Mouse (Mus musculus) kidney, embryonic 16.5 days (tissue): Measurements from ENCODE around the gene Tmppe. TPM values are rescaled to one million over a fixed set of nuclear protein-coding genes. Genes with fewer than 3 reads are reported as not detected.
A peak's percentile ranks its signal among the peaks of the same experiment; 100 is the strongest.

Experiments used
- ATAC-seq: fragments of 200-750 bp; cut with Nextera tagmentation; 2 replicates; pipeline ENCODE4 v1.8.0; 2017; ENCODE audit warnings: moderate TSS enrichment; ENCODE audit not compliant: low FRiP score, low TSS enrichment
- H3K27ac ChIP-seq: fragments of 300-500 bp; sonication (generic); 2 replicates; pipeline ENCODE4 v1.5.1; 2014; ENCODE audit warnings: low read length
- H3K27me3 ChIP-seq: fragments of 300-500 bp; sonication (generic); 2 replicates; pipeline ENCODE4 v1.6.1; 2014; ENCODE audit warnings: low read length, control low read depth, mixed read lengths; ENCODE audit not compliant: insufficient read depth
- H3K36me3 ChIP-seq: fragments of 300-500 bp; sonication (generic); 2 replicates; pipeline ENCODE4 v1.6.1; 2014; ENCODE audit warnings: low read length, control low read depth, mixed read lengths; ENCODE audit not compliant: insufficient read depth
- H3K4me1 ChIP-seq: fragments of 300-500 bp; sonication (generic); 2 replicates; pipeline ENCODE4 v1.6.1; 2014; ENCODE audit warnings: low read length, control low read depth, mixed read lengths; ENCODE audit not compliant: insufficient read depth
- H3K4me2 ChIP-seq: fragments of 300-500 bp; sonication (generic); replicated peaks from 2 replicates; pipeline ENCODE4 v1.6.1; 2014; ENCODE audit warnings: low read depth, low read length
- H3K4me3 ChIP-seq: fragments of 300-500 bp; sonication (generic); 2 replicates; pipeline ENCODE4 v1.5.1; 2014; ENCODE audit warnings: mild to moderate bottlenecking, low read length
- H3K9ac ChIP-seq: fragments of 300-500 bp; sonication (generic); replicated peaks from 2 replicates; pipeline ENCODE4 v1.6.1; 2014; ENCODE audit warnings: low read length
- H3K9me3 ChIP-seq: fragments of 300-500 bp; sonication (generic); 2 replicates; pipeline ENCODE4 v1.6.1; 2016; ENCODE audit warnings: low read length, control low read depth
- WGBS: fragments of 180-500 bp; shearing (Covaris S2); extraction: QIAGEN DNeasy Blood & Tissue Kit; methylation state at CpG from one replicate; pipeline ENCODE4 v1.1.7; 2014; 5-methylcytosine and 5-hydroxymethylcytosine counted together
- polyA plus RNA-seq: library from polyadenylated mRNA; unstranded; fragments of >200 nt; fragmentation: Nextera tagmentation; extraction: Ambion mirVana; gene quantifications from 2 replicates; pipeline ENCODE4 v1.2.1, GENCODE M21; 2015

Gene Tmppe
- polyA plus RNA-seq, 1 experiment from 2014 or later: 15.3 TPM

DNA sequence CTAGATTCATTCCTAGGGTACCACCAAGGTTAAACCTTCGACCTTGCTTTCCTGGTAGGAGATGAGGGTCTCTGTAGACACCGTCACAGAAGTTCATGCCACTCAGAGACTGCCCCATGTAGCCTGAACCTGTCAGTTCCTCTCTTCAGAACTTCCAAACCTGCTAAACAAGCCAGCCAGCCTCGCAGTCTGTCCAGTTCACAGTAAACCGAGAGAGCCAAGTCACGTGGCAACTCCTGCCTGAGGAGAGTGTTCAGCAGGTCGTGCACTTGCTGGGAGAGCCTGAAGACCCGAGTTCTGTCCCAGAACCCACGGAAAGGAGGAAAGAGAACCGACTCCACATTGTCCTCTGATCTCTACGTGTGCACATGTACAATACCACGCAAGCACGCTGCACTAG is 13.0 kb downstream of the Tmppe start:
- Histone ChIP-seq H3K4me1 (peaks cover 7% of the 10 kb centered on the region; the same call in 1 of the 2 replicates), H3K4me2 (no peak overlapping the region), H3K36me3 (peaks cover 28% of the 10 kb centered on the region), H3K4me3 (no peak overlapping the region), H3K27ac (no peak overlapping the region), H3K9ac (no peak overlapping the region), H3K27me3 (no peaks in the 10 kb centered on the region), H3K9me3 (no peaks in the 10 kb centered on the region)
- ATAC-seq: no peak
- WGBS: 86% methylated on average over 12 of the region's 12 CpGs

DNA sequence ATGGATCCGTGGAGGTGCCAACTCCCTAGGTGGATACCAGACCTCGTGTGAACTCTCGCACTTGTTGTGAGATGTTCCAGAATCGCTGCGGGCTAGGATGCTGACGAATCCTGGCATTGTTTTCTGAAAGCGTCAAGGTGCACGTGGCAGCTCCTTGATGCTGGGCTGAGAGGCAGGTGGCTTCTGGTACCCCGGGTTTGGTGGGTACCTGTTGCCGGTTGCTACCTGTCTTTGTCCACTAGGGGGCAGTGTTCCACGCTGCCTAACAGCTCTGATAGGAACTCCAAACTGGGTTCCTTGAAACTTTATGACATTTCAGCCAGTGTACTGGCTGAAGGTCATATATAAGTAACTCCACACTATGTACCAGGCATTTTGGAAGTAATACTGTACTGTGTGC is 14.8 kb downstream of the Tmppe start:
- Histone ChIP-seq H3K4me2 (no peak overlapping the region), H3K9me3 (no peaks in the 10 kb centered on the region), H3K4me1 (no peaks in the 10 kb centered on the region), H3K9ac (no peak overlapping the region), H3K27me3 (no peaks in the 10 kb centered on the region), H3K27ac (no peak overlapping the region), H3K4me3 (no peak overlapping the region), H3K36me3 (peaks cover 13% of the 10 kb centered on the region)
- ATAC-seq: no peak
- WGBS: 23% methylated on average over 11 of the region's 11 CpGs

DNA sequence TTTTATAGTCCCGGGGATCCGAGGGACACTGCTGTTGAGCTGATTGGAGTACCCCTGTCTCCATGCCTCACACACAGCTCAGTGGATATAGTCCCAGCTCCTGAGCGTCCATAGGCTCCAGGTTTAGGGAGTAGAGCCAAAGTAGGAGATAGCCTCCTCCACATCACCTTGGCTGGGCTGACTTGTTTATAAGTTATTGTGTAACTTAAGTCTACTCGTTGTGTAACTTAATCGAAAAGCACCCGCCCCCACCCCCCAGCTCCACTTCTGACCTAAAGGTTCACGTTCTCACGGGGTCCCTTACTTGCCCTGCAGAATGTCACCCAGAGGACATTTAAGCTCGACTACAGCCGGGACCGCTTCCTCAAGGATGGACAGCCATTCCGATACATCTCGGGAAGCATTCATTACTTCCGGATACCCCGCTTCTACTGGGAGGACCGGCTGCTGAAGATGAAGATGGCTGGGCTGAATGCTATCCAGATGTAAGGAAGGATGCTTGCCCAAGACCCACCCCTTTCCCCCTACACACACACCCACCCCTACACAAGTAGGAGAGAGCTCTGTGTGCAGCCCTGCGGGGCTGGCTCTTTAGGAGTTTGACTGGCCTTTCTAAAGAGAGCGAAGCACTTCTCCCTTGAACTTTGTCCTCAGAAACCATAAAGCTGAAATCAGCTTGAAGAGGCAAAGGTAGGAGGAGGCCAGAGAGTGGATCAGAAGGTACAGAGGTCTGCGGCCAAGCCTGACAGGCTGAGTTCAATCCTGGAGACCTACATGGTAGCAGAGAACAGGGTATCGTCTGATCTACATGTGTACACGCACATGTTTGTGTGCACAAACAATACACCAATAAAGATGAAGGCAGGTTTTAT is 16.0 kb downstream of the Tmppe start:
- 68% methylated on average over 21 of the region's 21 CpGs for WGBS
- no peak overlapping the region for H3K9ac ChIP-seq
- no peaks in the 10 kb centered on the region for H3K4me1 ChIP-seq
- no peaks in the 10 kb centered on the region for H3K27me3 ChIP-seq
- peak; percentile 76; the same call in 1 of the 2 replicates for ATAC-seq
- H3K4me3 ChIP-seq: no peak overlapping the region
- H3K36me3 ChIP-seq: peaks cover 3% of the 10 kb centered on the region
- peak overlapping the region; percentile 67 for H3K27ac ChIP-seq
- H3K4me2 ChIP-seq: no peak overlapping the region
- no peaks in the 10 kb centered on the region for H3K9me3 ChIP-seq

DNA sequence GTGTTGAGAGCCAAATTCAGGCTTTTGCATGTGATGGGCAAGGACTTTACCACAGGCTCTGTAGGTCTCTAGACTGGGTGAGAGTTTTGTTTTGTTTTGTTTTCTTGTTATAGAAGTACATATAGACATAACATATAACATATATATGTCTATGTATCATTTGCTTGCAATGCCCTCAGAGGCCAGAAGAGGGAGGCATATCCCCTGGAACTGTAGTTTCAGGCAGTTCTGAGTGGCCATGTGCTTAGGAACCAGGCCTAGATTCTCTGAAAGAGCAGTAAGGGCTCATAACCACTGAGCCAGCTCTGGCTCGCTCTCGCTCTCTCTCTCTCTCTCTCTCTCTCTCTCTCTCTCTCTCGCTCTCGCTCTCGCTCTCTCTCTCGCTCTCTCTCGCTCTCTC is 17.3 kb downstream of the Tmppe start:
- WGBS: 91% methylated on average over 5 of the region's 7 CpGs
- no peak for ATAC-seq
- no peak overlapping the region for H3K4me2 ChIP-seq

DNA sequence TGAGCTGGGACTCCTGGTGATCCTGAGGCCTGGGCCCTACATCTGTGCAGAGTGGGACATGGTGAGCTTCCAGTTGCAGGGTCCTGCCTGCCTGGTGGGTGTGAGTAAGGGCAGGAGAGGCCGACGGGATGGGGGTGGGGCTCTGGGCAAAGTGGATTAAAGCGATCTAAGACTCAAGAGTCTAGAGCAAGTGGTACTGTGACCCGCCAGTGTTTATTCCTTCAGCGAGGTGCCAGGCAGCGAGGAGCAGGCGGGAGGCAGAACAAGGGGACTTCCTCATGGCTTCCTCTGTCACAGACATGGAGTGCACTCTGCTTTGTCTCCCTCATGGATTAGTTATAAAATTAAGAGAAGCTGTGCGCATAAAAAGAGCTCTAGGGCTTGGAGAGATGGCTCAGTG is 19.5 kb downstream of the Tmppe start:
- Histone ChIP-seq H3K27me3 (no peaks in the 10 kb centered on the region), H3K9me3 (peaks cover 3% of the 10 kb centered on the region), H3K27ac (no peak overlapping the region), H3K4me3 (no peak overlapping the region), H3K9ac (no peak overlapping the region), H3K4me1 (no peaks in the 10 kb centered on the region), H3K4me2 (no peak overlapping the region), H3K36me3 (peaks cover 12% of the 10 kb centered on the region)
- WGBS: 85% methylated on average over 8 of the region's 8 CpGs
- no peak for ATAC-seq

More for the DNA sequence above, 17.3 kb downstream of the Tmppe start:
- H3K4me3 ChIP-seq: no peak overlapping the region
- no peak overlapping the region for H3K27ac ChIP-seq
- no peak overlapping the region for H3K9ac ChIP-seq
- no peaks in the 10 kb centered on the region for H3K9me3 ChIP-seq
- no peaks in the 10 kb centered on the region for H3K4me1 ChIP-seq
- peaks cover 6% of the 10 kb centered on the region; the same call in 1 of the 2 replicates for H3K36me3 ChIP-seq
- no peaks in the 10 kb centered on the region for H3K27me3 ChIP-seq

DNA sequence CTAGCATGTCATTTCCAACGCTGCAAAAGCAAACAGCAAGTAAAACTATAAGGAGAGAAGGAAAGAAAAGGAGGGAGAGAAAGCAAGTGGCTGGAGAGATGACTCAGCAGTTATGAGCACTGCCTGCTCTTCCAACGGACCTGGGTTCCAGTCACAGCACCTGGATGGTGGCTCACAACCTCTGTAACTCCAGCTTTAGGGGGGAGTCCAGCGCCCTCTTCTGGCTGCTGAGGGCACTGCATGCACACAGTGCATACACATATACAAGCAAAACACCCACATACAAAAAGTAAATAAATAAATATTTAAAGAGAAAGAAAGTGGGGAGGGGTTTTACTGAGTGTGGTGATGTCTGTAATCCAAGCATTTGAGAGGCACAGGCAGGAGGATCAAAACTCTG is 20.1 kb downstream of the Tmppe start:
- Histone ChIP-seq H3K36me3 (peaks cover 18% of the 10 kb centered on the region), H3K9me3 (peaks cover 7% of the 10 kb centered on the region), H3K4me3 (no peak overlapping the region), H3K4me2 (no peak overlapping the region), H3K27me3 (no peaks in the 10 kb centered on the region), H3K9ac (no peak overlapping the region), H3K4me1 (no peaks in the 10 kb centered on the region), H3K27ac (no peak overlapping the region)
- ATAC-seq: no peak
- WGBS: 75% methylated on average over 3 of the region's 3 CpGs

DNA sequence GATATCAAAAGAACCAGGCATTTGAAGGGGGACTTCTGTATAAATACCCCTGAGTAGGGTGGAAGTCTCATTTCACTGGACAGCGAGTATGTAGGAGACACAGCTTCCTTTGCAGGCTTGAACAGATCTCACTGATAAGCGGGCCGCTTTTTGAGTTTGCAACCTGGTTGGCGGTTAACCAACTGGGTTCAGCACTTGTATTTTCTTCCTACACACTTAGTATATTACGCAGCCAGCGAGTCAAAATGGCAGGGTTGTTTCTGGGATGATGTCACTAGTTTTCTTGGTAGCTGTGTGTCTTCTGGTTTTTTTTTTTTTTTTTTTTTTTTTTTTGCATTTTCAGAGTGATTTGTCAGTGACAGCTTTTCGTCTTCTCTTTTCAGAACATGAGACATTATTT is 20.9 kb downstream of the Tmppe start:
- Histone ChIP-seq H3K4me1 (no peaks in the 10 kb centered on the region), H3K36me3 (peaks cover 19% of the 10 kb centered on the region), H3K9me3 (peaks cover 7% of the 10 kb centered on the region), H3K9ac (no peak overlapping the region), H3K4me3 (no peak overlapping the region), H3K27ac (no peak overlapping the region), H3K4me2 (no peak overlapping the region), H3K27me3 (no peaks in the 10 kb centered on the region)
- WGBS: 81% methylated on average over 7 of the region's 7 CpGs
- ATAC-seq: no peak

DNA sequence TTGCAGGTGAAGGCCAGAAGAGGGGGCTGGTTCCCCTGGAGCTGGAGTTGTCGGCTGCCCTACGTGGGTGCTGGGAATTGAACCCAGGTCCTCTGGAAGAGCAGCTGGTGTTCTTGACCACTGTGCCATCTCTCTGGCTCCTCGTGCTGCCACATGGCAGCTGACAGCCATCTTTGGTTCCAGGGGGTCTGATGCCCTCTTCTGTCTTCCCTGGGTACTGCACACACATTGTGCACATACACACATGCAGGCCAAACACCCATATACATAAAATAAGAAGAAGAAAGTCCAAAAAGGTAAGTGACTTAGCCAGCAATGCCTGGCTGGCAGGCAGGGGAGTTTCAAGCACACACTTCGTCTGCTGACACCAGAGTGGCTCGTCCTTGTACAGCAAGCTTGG is 24.7 kb downstream of the Tmppe start:
- H3K4me2 ChIP-seq: no peak overlapping the region
- WGBS: 98% methylated on average over 5 of the region's 5 CpGs
- H3K4me3 ChIP-seq: no peak overlapping the region
- H3K9ac ChIP-seq: no peak overlapping the region
- no peak overlapping the region for H3K27ac ChIP-seq
- no peaks in the 10 kb centered on the region for H3K27me3 ChIP-seq
- ATAC-seq: no peak
- H3K4me1 ChIP-seq: no peaks in the 10 kb centered on the region
- H3K36me3 ChIP-seq: peaks cover 25% of the 10 kb centered on the region
- peaks cover 7% of the 10 kb centered on the region for H3K9me3 ChIP-seq

DNA sequence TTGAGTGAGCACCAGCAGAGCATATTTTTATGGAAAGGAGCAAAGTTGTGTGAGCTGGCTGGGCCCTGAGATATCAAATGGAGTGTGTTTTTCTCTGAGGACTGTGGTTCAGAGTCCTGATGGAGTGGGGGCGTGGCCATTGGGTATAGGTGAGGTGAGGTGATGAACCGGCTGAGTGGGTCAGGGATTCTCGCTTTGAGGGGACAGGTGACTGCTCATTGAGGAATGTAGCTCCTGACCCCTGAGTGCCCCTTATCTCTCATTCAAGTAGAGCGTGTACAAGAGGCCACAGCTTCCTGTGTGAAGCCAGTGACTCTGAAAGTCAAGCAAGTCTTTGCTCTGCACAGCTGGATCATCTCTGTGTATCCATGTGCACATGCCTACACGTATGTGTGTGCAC is 25.3 kb downstream of the Tmppe start:
- no peaks in the 10 kb centered on the region for H3K27me3 ChIP-seq
- peaks cover 26% of the 10 kb centered on the region for H3K36me3 ChIP-seq
- no peak overlapping the region for H3K4me3 ChIP-seq
- no peaks in the 10 kb centered on the region for H3K4me1 ChIP-seq
- H3K9ac ChIP-seq: no peak overlapping the region
- no peak overlapping the region for H3K4me2 ChIP-seq
- no peak for ATAC-seq
- no peak overlapping the region for H3K27ac ChIP-seq
- WGBS: 70% methylated on average over 5 of the region's 5 CpGs
- H3K9me3 ChIP-seq: peaks cover 7% of the 10 kb centered on the region

DNA sequence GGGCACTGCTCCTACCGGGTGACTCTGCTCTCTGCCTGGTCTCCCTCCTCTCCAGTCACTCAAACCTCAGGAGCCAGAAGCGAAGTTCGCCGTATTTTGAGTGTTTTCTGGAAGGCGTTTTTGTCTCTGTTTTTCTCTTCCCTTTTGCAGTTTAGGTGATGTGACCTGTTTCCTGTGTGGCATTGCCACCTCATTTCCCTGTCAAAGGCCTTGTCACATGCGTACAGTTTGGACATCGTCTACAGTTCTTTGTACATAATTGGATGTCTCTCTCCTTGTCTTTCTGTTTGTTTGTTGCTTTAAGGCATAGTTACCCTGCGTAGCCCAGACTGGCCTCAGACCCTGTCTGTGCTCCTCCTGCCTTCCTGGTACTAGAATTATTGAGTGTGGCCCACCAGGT is 26.5 kb downstream of the Tmppe start:
- 95% methylated on average over 8 of the region's 8 CpGs for WGBS

More for the DNA sequence above, 26.5 kb downstream of the Tmppe start:
- no peak overlapping the region for H3K4me2 ChIP-seq
- H3K4me3 ChIP-seq: no peak overlapping the region
- no peak overlapping the region for H3K9ac ChIP-seq
- peaks cover 26% of the 10 kb centered on the region for H3K36me3 ChIP-seq
- H3K27me3 ChIP-seq: no peaks in the 10 kb centered on the region
- ATAC-seq: no peak
- H3K9me3 ChIP-seq: peaks cover 7% of the 10 kb centered on the region
- no peak overlapping the region for H3K27ac ChIP-seq
- H3K4me1 ChIP-seq: no peaks in the 10 kb centered on the region
